Mouse (Mus musculus) embryonic facial prominence, embryonic 14.5 days (tissue): ENCODE data around the gene Slc16a5. TPM values are rescaled to one million over a fixed set of nuclear protein-coding genes. Genes with fewer than 3 reads are reported as not detected.
A peak's percentile ranks its signal among the peaks of the same experiment; 100 is the strongest.

ENCODE experiments used
- ATAC-seq: fragments of 200-750 bp; cut with Nextera tagmentation; 2 replicates; pipeline ENCODE4 v1.8.0; 2017; ENCODE audit warnings: low read depth, moderate number of reproducible peaks, moderate TSS enrichment
- DNase-seq: peaks from one replicate; pipeline ENCODE4 v3.0.0-alpha.2; 2015; ENCODE audit warnings: low spot score
- H3K27ac ChIP-seq: fragments of 300-500 bp; sonication (generic); replicated peaks from 2 replicates; pipeline ENCODE4 v1.5.1; 2014; ENCODE audit warnings: low read depth, mild to moderate bottlenecking, low read length, moderate library complexity
- H3K27me3 ChIP-seq: fragments of 300-500 bp; sonication (generic); replicated peaks from 2 replicates; pipeline ENCODE4 v1.6.1; 2014; ENCODE audit warnings: low read length; ENCODE audit not compliant: control insufficient read depth, insufficient read depth
- H3K36me3 ChIP-seq: fragments of 300-500 bp; sonication (generic); 2 replicates; pipeline ENCODE4 v1.6.1; 2014; ENCODE audit warnings: low read length, mixed read lengths; ENCODE audit not compliant: control insufficient read depth, insufficient read depth
- H3K4me1 ChIP-seq: fragments of 300-500 bp; sonication (generic); 2 replicates; pipeline ENCODE4 v1.6.1; 2014; ENCODE audit warnings: antibody characterized with exemption, low read length; ENCODE audit not compliant: control insufficient read depth, insufficient read depth
- H3K4me2 ChIP-seq: fragments of 300-500 bp; sonication (generic); 2 replicates; pipeline ENCODE4 v1.6.1; 2014; ENCODE audit warnings: low read depth, mild to moderate bottlenecking, low read length, moderate library complexity, mixed read lengths
- H3K4me3 ChIP-seq: fragments of 300-500 bp; sonication (generic); 2 replicates; pipeline ENCODE4 v1.5.1; 2014; ENCODE audit warnings: low read depth, mild to moderate bottlenecking, low read length
- H3K9ac ChIP-seq: fragments of 300-500 bp; sonication (generic); 2 replicates; pipeline ENCODE4 v1.6.1; 2014; ENCODE audit warnings: low read depth, mild to moderate bottlenecking, low read length, moderate library complexity, mixed read lengths
- H3K9me3 ChIP-seq: fragments of 300-500 bp; sonication (generic); 2 replicates; pipeline ENCODE4 v1.6.1; 2016; ENCODE audit warnings: low read length; ENCODE audit not compliant: control insufficient read depth
- WGBS: fragments of 180-500 bp; shearing (Covaris S2); extraction: QIAGEN DNeasy Blood & Tissue Kit; methylation state at CpG from one replicate; pipeline ENCODE4 v1.1.7; 2014; 5-methylcytosine and 5-hydroxymethylcytosine counted together
- polyA plus RNA-seq: library from polyadenylated mRNA; unstranded; fragments of >200 nt; fragmentation: Nextera tagmentation; extraction: Ambion mirVana; gene quantifications from 2 replicates; pipeline ENCODE4 v1.2.1, GENCODE M21; 2014

Slc16a5 gene
- polyA plus RNA-seq, 1 experiment from 2014 or later: 0.15 TPM

GRCm38 (mm10) chr11:115427482-115428331 lies 34.6 kb upstream of the Slc16a5 start:
- 36% methylated on average over 20 of the region's 20 CpGs for WGBS
- peak overlapping the region; percentile 40 for H3K4me2 ChIP-seq
- DNase-seq (peak; percentile 86), ATAC-seq (peak; percentile 72)
- no peaks in the 10 kb centered on the region for H3K4me1 ChIP-seq
- H3K27ac ChIP-seq: no peak overlapping the region; the same call in 1 of the 2 replicates
- H3K27me3 ChIP-seq: no peaks in the 10 kb centered on the region
- peak overlapping the region; percentile 25; the same call in 1 of the 2 replicates for H3K9ac ChIP-seq
- peaks cover 59% of the 10 kb centered on the region for H3K36me3 ChIP-seq
- no peak overlapping the region for H3K4me3 ChIP-seq
- no peaks in the 10 kb centered on the region for H3K9me3 ChIP-seq

DNA sequence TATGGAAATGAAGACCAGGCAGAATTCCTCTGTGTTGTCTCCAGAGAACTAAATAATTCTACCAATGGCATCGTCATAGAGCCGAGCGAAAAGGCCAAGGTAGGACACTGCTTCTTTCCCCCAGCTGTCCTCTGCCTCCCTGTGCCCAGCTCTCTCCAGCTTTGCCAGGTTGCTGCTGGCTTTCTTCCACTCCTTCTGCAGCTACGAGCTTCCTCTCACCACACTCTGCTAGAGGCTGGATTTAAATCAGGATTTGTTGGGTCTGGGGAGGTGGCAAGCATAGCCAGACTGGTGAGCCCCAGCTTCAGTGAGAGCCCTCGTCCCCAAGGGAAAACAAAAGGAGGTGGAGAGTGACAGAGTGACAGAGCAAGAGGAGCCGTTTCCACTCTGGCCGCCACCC lies 33.0 kb upstream of the Slc16a5 start:
- Histone ChIP-seq H3K36me3 (peaks cover 57% of the 10 kb centered on the region), H3K4me2 (no peak overlapping the region), H3K9ac (no peak overlapping the region), H3K9me3 (no peaks in the 10 kb centered on the region), H3K4me3 (no peak overlapping the region), H3K27ac (no peak overlapping the region), H3K27me3 (no peaks in the 10 kb centered on the region), H3K4me1 (no peaks in the 10 kb centered on the region)
- DNase-seq (no peak), ATAC-seq (no peak)
- 82% methylated on average over 7 of the region's 7 CpGs for WGBS

DNA sequence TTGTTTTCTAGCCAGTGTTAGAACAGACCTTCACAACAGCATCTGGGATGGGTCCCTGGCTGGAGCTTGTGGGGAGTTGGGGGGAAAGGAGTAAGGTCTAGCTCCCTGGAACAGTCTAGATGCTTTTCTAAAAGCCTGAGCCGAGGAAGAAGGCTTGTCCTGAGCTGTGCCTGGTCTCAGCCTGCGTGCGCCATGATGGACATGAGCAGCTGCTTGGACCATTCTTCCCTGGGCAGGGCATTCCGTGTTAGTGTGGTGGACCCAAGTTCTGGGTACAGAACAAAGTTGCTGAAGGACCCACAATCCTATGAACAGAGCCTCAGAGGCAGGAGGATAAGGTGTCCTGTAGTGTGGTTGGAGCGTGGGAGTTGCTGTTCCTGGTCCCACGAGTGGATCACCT lies 31.7 kb upstream of the Slc16a5 start:
- Histone ChIP-seq H3K36me3 (peaks cover 48% of the 10 kb centered on the region), H3K4me2 (no peak overlapping the region), H3K27me3 (no peaks in the 10 kb centered on the region), H3K4me1 (no peaks in the 10 kb centered on the region), H3K9me3 (no peaks in the 10 kb centered on the region), H3K9ac (no peak overlapping the region), H3K4me3 (no peak overlapping the region), H3K27ac (no peak overlapping the region)
- DNase-seq (no peak), ATAC-seq (no peak)
- 97% methylated on average over 6 of the region's 6 CpGs for WGBS

DNA sequence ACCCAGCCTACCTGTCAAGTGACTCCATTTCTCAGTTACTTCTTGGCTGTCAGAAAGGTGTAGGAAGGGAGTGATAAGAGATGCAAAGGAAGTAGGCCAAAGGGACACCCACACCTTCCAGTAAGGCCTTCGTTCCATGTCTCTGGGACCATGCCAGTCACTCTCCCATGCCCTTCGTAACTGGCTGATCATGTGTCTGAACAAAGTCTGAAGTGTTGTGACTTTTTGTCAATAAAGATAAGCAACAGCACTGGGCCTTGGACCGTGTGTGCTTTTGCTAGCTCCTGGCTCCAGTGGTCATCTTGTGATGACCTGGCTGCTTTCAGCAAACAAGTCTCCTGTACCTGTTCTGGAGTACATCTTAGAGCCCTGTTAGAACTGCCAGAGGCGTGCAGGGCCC lies 29.5 kb upstream of the Slc16a5 start:
- Histone ChIP-seq H3K9ac (no peak overlapping the region), H3K27ac (no peak overlapping the region), H3K9me3 (no peaks in the 10 kb centered on the region), H3K4me2 (no peak overlapping the region), H3K4me3 (no peak overlapping the region), H3K4me1 (no peaks in the 10 kb centered on the region), H3K27me3 (no peaks in the 10 kb centered on the region), H3K36me3 (peaks cover 31% of the 10 kb centered on the region)
- ATAC-seq: no peak
- 81% methylated on average over 4 of the region's 4 CpGs for WGBS
- no peak for DNase-seq

DNA sequence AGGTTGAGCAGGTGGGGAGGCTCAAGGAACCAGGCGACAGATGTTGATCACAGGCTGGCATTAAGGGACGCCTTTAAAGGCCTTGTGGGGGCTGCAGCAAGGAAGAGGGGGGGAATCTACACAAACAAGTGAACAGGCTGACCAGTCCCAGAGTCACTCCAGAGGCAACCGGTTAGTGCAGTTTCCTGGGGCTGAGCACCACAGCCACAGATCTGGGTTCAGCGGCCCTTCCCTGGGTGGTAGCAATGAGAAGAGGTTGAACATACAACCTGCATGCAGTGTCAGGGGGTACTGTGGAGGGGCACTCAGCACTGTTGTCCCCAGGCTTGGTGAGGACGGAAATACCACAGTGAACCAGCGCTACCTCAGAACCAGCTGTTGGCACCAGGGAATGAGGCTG lies 28.9 kb upstream of the Slc16a5 start:
- no peaks in the 10 kb centered on the region for H3K4me1 ChIP-seq
- H3K4me3 ChIP-seq: no peak overlapping the region
- H3K36me3 ChIP-seq: peaks cover 31% of the 10 kb centered on the region
- H3K27ac ChIP-seq: no peak overlapping the region
- no peaks in the 10 kb centered on the region for H3K9me3 ChIP-seq
- no peak overlapping the region for H3K9ac ChIP-seq
- no peaks in the 10 kb centered on the region for H3K27me3 ChIP-seq
- DNase-seq: no peak
- 82% methylated on average over 6 of the region's 6 CpGs for WGBS
- no peak overlapping the region for H3K4me2 ChIP-seq
- no peak for ATAC-seq

DNA sequence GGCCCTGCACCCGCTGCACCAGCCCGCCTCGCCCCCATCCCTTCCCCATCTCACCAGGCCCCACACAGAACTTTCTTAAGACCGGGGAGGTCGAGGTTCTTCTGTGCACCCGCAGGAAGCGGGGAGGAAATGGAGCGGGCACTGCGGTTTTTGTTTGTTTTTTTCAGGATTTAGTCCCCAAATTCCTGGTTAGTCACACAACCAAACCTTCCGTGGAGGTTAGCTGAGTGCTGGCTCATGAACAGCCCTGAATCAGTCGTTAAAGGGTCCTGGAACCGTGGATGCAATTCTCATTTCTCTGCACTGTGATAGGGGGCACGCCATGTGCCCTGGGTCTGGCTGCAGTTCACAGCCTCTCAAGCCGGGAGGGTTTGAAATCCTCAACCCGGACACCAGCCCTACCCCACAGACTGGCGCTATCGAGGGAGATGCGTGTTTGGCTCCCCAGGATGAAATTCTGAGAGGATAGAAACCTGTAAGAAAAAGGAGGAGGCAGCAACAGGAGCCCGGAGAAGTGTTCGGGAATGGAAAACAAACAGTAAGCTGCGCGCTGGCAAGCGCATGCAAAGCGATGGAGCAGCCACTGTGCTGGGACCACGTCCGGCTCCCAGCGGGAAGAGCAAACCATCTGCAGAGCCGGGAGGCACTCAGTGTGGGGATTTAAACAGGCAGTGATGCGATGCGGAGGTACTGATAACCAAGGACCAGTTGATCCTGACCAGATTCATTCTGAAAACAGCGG lies 26.5 kb upstream of the Slc16a5 start:
- Histone ChIP-seq H3K36me3 (peaks cover 14% of the 10 kb centered on the region), H3K9me3 (0 out of 2 replicates have a peak, but pooled peaks cover 7% of the 10 kb centered on the region), H3K27me3 (no peaks in the 10 kb centered on the region), H3K4me3 (peak overlapping the region; percentile 33), H3K4me2 (peak overlapping the region; percentile 61), H3K4me1 (no peaks in the 10 kb centered on the region), H3K27ac (no peak overlapping the region; the same call in 1 of the 2 replicates), H3K9ac (peak overlapping the region; percentile 26)
- peak; percentile 63 for DNase-seq
- ATAC-seq: peak; percentile 45; the same call in 1 of the 2 replicates
- WGBS: 4% methylated on average over 31 of the region's 31 CpGs

GRCm38 (mm10) chr11:115437571-115438122 lies 24.6 kb upstream of the Slc16a5 start:
- H3K9me3 ChIP-seq: 0 out of 2 replicates have a peak, but pooled peaks cover 7% of the 10 kb centered on the region
- no peak overlapping the region for H3K27ac ChIP-seq
- no peaks in the 10 kb centered on the region for H3K27me3 ChIP-seq
- no peak overlapping the region for H3K4me2 ChIP-seq
- no peaks in the 10 kb centered on the region for H3K36me3 ChIP-seq
- no peak overlapping the region for H3K9ac ChIP-seq
- H3K4me1 ChIP-seq: no peaks in the 10 kb centered on the region
- no peak for DNase-seq
- WGBS: 69% methylated on average over 5 of the region's 5 CpGs
- no peak for ATAC-seq
- H3K4me3 ChIP-seq: no peak overlapping the region

- no peak overlapping the region for H3K4me3 ChIP-seq
- no peak overlapping the region for H3K27ac ChIP-seq
- H3K9me3 ChIP-seq: 0 out of 2 replicates have a peak, but pooled peaks cover 7% of the 10 kb centered on the region
- no peak overlapping the region for H3K4me2 ChIP-seq
- H3K9ac ChIP-seq: no peak overlapping the region
- no peaks in the 10 kb centered on the region for H3K36me3 ChIP-seq
- WGBS: 74% methylated on average over 3 of the region's 3 CpGs
- ATAC-seq (no peak), DNase-seq (no peak)
- H3K27me3 ChIP-seq: no peaks in the 10 kb centered on the region
- no peaks in the 10 kb centered on the region for H3K4me1 ChIP-seq
Measured at GRCm38 (mm10) chr11:115439326-115439725, 22.9 kb upstream of the Slc16a5 start.
